Mouse (Mus musculus): ENCODE data around the gene Zmiz1. TPM values are rescaled to one million over a fixed set of nuclear protein-coding genes. Genes with fewer than 3 reads are reported as not detected.
A peak's percentile ranks its signal among the peaks of the same experiment; 100 is the strongest.

Zmiz1 gene
- polyA plus RNA-seq, 1 experiment from 2014 or later, result 12.4 TPM

- ATAC-seq, result peak; percentile 86
- Histone ChIP-seq H3K27me3 (replicated peaks; ENCODE audit: control insufficient read depth, insufficient read depth, low read length) (no peaks in the 10 kb centered on the region), H3K4me1 (replicated peaks; ENCODE audit: control insufficient read depth, insufficient read depth, low read length) (peaks cover 16% of the 10 kb centered on the region; the same call in 1 of the 2 replicates), H3K9me3 (ENCODE audit: control insufficient read depth) (no peaks in the 10 kb centered on the region), H3K9ac (ENCODE audit: low read depth, low read length) (0 out of 2 replicates have a peak overlapping the region, but pooled peaks have one; percentile 13), H3K4me3 (ENCODE audit: low read depth, low read length) (no peak overlapping the region), H3K36me3 (ENCODE audit: control insufficient read depth, insufficient read depth) (no peaks in the 10 kb centered on the region), H3K4me2 (replicated peaks; ENCODE audit: low read depth) (peak overlapping the region; percentile 57), H3K27ac (ENCODE audit: low read depth, low read length) (peak overlapping the region; percentile 88)
- TF ChIP-seq CTCF (IDR thresholded peaks at IDR 0.05; ENCODE audit: low read depth), result no peak
- WGBS, result 25% methylated on average over 10 of the region's 10 CpGs
These were observed 7.0 kb upstream of the Zmiz1 start for GRCm38 (mm10) chr14:25451699-25452632.

GRCm38 (mm10) chr14:25452633-25453025 is 6.4 kb upstream of the Zmiz1 start:
- no peak for ATAC-seq

GRCm38 (mm10) chr14:25454066-25454760 is 4.8 kb upstream of the Zmiz1 start:
- no peaks in the 10 kb centered on the region for H3K36me3 ChIP-seq (ENCODE audit: control insufficient read depth, insufficient read depth)
- 49% methylated on average over 12 of the region's 12 CpGs for WGBS
- H3K27me3 ChIP-seq (replicated peaks; ENCODE audit: control insufficient read depth, insufficient read depth, low read length), result no peaks in the 10 kb centered on the region
- ATAC-seq, result peak; percentile 17; the same call in 1 of the 2 replicates
- H3K4me1 ChIP-seq (replicated peaks; ENCODE audit: control insufficient read depth, insufficient read depth, low read length), result peaks cover 13% of the 10 kb centered on the region; the same call in 1 of the 2 replicates
- H3K27ac ChIP-seq (ENCODE audit: low read depth, low read length), result no peak overlapping the region
- H3K4me3 ChIP-seq (ENCODE audit: low read depth, low read length), result no peak overlapping the region
- H3K9me3 ChIP-seq (ENCODE audit: control insufficient read depth), result no peaks in the 10 kb centered on the region
- no peak overlapping the region for H3K9ac ChIP-seq (ENCODE audit: low read depth, low read length)
- H3K4me2 ChIP-seq (replicated peaks; ENCODE audit: low read depth), result no peak overlapping the region
- TF ChIP-seq CTCF (IDR thresholded peaks at IDR 0.05; ENCODE audit: low read depth), result peak; percentile 47

More at GRCm38 (mm10) chr14:25452633-25453025, 6.4 kb upstream of the Zmiz1 start:
- Histone ChIP-seq H3K4me1 (replicated peaks; ENCODE audit: control insufficient read depth, insufficient read depth, low read length) (peaks cover 16% of the 10 kb centered on the region; the same call in 1 of the 2 replicates), H3K4me3 (ENCODE audit: low read depth, low read length) (no peak overlapping the region), H3K9me3 (ENCODE audit: control insufficient read depth) (no peaks in the 10 kb centered on the region), H3K9ac (ENCODE audit: low read depth, low read length) (no peak overlapping the region), H3K36me3 (ENCODE audit: control insufficient read depth, insufficient read depth) (no peaks in the 10 kb centered on the region), H3K27me3 (replicated peaks; ENCODE audit: control insufficient read depth, insufficient read depth, low read length) (no peaks in the 10 kb centered on the region), H3K27ac (ENCODE audit: low read depth, low read length) (peak overlapping the region; percentile 88; the same call in 1 of the 2 replicates), H3K4me2 (replicated peaks; ENCODE audit: low read depth) (no peak overlapping the region)
- TF ChIP-seq CTCF (IDR thresholded peaks at IDR 0.05; ENCODE audit: low read depth), result no peak
- whole genome bisulfite sequencing, result 46% methylated on average over 2 of the region's 2 CpGs

- Histone ChIP-seq H3K9ac (ENCODE audit: low read depth, low read length) (peak overlapping the region; percentile 71), H3K36me3 (ENCODE audit: control insufficient read depth, insufficient read depth) (no peaks in the 10 kb centered on the region), H3K4me2 (replicated peaks; ENCODE audit: low read depth) (peak overlapping the region; percentile 94), H3K9me3 (ENCODE audit: control insufficient read depth) (no peaks in the 10 kb centered on the region), H3K27ac (ENCODE audit: low read depth, low read length) (peak overlapping the region; percentile 84), H3K4me1 (replicated peaks; ENCODE audit: control insufficient read depth, insufficient read depth, low read length) (peaks cover 8% of the 10 kb centered on the region; the same call in 1 of the 2 replicates), H3K4me3 (ENCODE audit: low read depth, low read length) (peak overlapping the region; percentile 93), H3K27me3 (replicated peaks; ENCODE audit: control insufficient read depth, insufficient read depth, low read length) (no peaks in the 10 kb centered on the region)
- WGBS, result 9% methylated on average over 17 of the region's 17 CpGs
- no peak; the same call in 1 of the 2 replicates for ATAC-seq
- peak; percentile 55 for TF ChIP-seq CTCF (IDR thresholded peaks at IDR 0.05; ENCODE audit: low read depth)
These were observed 2.1 kb upstream of the Zmiz1 start for GRCm38 (mm10) chr14:25456666-25457433.

GRCm38 (mm10) chr14:25457434-25457957 is 1.5 kb upstream of the Zmiz1 start:
- peaks cover 3% of the 10 kb centered on the region; the same call in 1 of the 2 replicates for H3K4me1 ChIP-seq (replicated peaks; ENCODE audit: control insufficient read depth, insufficient read depth, low read length)
- peak; percentile 61 for ATAC-seq
- no peaks in the 10 kb centered on the region for H3K36me3 ChIP-seq (ENCODE audit: control insufficient read depth, insufficient read depth)
- peak overlapping the region; percentile 93 for H3K4me3 ChIP-seq (ENCODE audit: low read depth, low read length)
- no peaks in the 10 kb centered on the region for H3K9me3 ChIP-seq (ENCODE audit: control insufficient read depth)
- peak; percentile 86 for TF ChIP-seq CTCF (IDR thresholded peaks at IDR 0.05; ENCODE audit: low read depth)
- peak overlapping the region; percentile 94 for H3K9ac ChIP-seq (ENCODE audit: low read depth, low read length)
- peak overlapping the region; percentile 94 for H3K4me2 ChIP-seq (replicated peaks; ENCODE audit: low read depth)
- WGBS, result under 1% methylated on average over 49 of the region's 52 CpGs
- peak overlapping the region; percentile 84 for H3K27ac ChIP-seq (ENCODE audit: low read depth, low read length)
- H3K27me3 ChIP-seq (replicated peaks; ENCODE audit: control insufficient read depth, insufficient read depth, low read length), result no peaks in the 10 kb centered on the region

Measured in intestine, postnatal 0 days (tissue).